Mouse (Mus musculus) WW6 (cell line): ENCODE measurements at regions not wholly inside any gene's neighbourhood (a gene's known extent, or its start where the extent isn't known, plus 50 kb on each side); places are given as distances from the start of the nearest gene placed in this dataset.
"Not testable (repeated sequence)": the region's sequence is repeated elsewhere in the genome, so short reads cannot be mapped to it uniquely, and the experiment has no call there.

Experiments
- DNase-seq: peaks from one replicate; pipeline ENCODE4 v3.0.0-alpha.2; 2013; ENCODE audit warnings: low read depth, low spot score

DNA sequence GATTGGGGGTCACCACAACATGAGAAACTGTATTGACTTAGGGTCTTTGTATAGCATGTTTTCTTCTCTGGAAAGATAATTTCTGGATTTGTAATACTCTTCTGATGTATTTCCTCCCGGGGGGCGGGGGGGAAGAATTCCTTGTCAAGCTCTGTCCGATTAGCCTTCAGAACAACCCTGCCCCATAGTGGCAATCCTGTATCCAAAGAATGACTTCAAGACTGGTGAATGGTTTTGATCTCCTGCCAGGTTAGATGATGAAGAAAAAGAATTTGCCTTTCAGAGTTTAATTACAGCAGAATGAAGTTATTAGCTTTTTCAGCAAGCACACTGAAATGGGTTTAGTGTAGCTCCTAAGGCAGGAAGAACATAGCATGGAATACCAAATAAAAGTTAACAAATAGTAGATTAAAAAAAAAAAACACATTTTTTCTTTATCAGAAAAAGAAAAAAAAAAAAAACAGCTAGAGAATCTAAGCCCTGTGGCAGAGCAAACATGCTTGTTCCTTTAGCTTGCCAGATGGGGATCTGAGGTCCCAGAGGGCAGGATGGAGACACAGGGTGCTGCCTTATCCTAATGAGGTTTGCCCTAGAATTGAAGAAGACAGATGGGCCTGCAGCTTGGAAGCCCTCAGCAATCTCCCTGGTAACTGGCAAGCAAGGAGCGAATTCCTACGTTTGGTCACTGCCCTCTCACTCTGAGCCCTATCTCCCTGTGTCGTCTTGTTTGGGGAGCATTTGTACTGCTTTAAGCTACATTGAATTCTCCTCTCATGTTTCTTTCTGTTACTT lies 280.9 kb upstream of the Gm9972 start:
- no peak for DNase-seq

DNA sequence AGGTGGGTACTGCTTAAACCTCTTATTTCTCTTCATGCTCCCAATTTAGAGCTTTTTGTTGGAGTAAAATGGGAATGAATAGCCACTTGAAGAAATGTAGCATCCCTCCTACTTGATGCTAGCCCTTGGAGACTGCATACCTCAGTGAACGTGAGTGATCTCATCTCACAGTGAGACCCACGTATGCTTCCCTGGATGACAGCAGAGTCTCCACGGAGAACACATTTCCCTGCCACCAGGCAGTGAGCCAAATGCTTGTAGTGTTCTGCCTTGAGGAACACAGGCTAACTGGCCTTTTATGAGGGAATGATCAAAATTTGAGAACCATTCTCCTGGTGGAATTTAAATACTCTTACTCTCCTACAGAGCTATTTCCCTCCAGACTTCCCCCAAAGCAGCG lies 280.1 kb upstream of the Gm9972 start:
- DNase-seq: no peak

DNA sequence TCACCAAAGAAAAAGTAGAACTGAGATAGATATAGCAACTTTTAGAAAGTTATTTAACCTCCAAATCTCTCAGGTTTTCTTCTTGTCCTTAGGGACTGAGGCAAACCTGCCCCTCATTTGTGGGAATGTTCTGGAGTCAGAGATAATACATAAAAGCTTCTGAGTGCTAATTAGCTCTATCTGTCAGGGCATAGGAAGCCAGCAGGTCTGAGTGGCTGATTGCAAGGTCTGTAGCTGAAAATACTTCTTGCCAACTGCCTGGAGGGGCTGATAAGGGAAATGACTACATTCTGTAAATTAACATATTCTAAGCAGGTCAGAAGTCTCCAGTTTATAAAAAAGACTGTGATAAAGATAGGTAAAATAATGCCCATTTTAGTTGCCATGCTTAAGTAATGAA lies 270.3 kb upstream of the Gm9972 start:
- DNase-seq: no peak

DNA sequence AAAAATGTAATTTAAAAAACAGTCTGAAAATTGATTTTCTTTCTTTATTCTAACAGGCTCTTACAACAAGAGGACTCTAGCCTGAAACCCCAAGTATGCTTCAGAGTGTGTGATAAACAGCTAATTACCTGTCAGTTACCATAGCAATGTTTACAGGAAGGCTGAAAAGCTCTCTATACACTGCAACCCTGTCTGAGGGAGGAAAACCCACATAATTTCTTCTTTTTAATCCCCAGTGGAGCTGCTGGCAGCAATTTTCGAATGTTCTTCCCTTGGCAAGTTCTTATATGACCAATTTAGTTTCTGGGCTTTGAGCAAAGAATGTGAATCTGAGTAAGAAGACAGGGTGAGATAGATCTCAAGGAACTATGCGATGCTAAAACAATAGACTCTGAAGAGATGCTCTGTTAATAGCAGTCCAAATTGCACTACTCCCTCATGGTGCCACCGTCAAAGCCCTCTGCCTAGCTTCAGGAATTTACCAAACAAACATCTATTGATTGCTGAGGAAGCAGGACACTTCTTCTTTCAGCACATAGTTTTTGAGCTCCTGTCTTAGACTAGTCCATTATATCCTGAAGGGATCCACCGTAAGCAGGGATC lies 260.4 kb upstream of the Gm9972 start:
- no peak for DNase-seq

DNA sequence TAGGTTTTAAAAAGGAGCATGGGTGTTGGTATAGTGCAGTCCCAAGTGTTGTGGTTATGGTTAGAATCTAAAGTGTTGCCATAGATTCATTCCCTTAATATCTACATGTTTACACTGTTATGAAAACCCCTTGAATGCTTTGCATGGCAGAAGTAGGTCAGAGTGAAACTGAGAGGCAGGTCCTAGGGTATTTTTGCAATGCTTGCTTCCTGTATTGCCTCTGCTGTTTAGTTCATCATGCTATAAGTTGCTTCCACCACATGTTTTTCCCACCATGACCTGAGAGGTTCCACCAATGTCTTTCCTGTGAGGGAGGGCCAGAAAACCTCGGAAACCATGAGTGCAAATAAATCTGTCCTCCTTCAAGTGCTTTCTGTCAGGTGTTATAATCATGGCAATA lies 224.1 kb upstream of the Gm9972 start:
- no peak for DNase-seq

DNA sequence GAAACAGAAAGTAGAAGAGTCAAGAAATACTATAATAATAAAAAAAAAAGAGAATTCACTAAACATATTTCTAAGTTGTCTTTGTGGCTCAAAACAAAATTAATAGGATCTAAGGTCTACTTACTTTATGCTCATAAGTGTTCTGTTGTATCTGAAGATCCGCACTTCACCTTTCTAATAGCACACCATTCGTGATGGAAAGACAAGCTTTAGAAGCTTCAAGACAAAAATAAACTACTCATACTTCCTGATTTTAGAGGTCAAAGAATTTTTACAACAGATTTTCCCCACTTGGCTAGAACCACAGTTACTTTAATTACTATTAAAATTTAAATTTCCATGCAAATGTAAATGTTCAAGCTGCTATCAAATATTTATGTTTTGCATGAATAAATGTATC lies 219.8 kb upstream of the Gm9972 start:
- no peak for DNase-seq

DNA sequence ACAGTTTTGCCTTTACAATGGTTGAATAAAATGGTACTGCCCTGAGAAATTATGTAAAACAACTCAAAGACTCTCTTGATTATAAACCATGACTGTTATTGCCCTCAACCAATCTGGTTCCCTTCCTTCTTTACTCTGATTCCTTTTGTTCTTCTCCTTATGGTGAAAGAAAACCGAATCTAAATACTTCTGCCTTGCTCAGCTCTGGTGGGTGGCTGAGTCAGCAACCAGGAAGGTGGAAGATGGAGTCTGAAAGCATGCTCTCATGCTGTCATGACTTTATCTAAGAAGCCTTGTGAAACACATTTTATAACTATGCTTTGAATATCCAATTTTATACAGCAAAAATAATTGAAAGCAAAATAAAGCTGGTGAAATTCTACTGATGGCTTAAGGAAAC lies 212.7 kb upstream of the Gm9972 start:
- DNase-seq: no peak

DNA sequence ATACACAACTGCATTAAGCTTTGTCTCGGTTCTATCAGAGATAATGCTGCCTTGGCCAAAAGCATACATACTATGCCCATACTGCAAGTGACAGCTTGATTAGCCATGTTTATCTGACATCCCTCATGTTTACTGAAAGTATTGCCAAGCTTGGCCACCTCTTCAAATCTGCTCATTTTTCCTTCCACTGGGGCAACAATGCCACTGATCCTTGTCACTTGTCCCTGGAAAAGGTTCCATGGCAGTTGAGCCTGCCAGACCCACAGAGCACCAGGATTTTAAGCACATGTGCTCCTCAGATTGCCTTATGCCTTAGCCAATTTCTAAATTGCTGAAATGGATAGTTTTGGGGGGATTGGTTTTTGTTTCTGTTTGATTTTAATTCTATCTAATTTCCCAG lies 189.8 kb upstream of the Gm9972 start:
- DNase-seq: no peak

DNA sequence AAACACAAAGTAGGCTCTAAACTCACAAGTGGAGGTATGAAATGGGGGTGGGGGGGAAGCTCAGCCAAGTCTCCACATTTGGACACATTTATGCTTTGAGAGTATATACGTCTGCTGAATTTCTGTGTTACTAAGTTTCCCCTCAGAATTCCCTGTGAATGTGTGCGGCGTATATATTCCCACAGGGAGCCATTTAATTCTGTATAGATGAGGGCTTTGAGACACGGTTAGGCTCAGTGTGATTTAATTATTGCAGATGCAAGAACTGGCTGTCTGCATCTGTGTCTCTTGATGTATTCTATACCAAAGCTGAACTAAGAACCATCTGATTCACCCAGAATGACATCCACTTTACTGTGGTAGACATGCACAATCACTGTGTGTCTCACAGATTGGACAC lies 181.1 kb upstream of the Gm9972 start:
- DNase-seq: no peak

DNA sequence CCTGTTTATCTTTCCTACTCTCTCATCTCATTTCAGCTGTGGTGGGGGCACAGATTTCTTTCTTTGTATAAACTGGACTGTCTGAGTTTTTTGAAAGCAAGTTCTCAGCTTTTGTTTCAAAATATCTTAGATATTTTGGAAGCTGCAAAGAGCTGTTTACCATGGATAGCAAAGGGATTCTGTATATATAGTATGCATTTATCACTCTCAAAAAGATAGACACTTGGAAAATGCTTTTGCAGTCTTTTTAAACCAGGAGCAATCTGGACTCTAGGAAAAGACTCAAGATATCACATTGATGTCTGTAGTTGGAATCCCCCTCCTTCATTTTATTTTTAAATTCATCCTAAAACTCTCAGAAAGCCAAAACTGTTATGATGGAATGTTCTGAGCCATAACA lies 177.9 kb upstream of the Gm9972 start:
- DNase-seq: no peak

DNA sequence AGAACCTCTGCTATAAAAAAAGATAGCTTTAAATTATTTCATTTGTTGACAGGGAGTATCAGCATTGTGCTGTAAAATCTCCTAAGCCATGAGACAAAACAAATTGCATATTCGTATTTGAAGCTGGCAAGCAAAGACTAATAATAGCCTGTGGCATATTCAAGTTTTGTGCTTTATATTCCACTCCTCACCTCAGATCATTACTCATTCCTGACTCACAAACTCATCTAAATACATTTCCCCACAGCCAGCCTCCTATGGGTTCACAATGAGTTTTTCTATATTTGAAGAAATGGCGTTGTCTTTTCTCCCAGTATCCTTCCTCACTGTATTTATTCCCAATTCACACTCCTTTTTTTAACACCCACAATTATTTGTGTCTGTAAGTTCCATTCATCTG lies 161.5 kb upstream of the Gm9972 start:
- no peak for DNase-seq

DNA sequence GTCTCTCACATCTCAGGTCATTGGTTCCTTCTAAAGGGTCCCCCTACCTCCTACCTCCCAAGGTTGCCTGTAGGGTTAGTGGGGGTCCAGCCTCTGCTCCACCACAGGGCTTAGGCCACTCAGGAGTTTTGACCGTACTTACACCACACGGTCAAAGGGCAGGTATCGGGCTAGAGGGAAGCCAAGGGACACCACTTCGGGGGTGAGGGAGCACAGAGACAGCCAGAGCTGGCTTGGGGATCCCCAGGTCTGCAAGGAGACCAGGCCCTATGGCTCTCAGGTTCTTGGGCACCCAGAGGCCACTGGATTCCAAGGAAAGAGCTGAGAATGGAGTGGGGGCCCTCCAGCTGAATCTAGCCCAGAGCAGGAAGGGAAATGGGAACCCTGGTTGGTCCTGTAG lies 135.5 kb upstream of the Gm9972 start:
- no peak for DNase-seq

DNA sequence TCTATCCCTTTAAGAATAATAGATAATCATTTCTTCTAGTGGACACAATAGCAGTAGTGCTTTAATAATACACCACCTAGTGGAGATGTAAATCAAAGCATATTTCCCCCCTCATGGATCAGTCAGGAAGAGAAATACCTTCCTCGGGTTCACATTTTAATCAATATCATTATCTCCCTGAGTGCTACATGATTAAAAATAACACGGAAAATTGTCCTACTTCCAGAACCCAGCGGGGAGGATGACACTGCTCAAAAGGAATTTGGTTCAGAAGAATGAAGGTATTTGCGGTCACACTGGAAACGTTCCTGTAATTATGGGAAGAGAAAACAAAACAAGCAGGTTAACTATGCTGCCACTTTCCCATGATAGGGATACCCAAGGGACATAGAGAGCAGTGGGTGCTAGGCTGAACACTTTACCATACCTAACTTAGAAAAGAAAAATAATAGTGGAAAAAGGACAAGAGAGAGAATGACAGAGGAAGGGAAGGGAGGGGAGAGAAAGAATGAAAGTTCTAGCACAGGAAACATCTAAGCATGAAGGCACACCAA lies 132.0 kb upstream of the Gm9972 start:
- no peak for DNase-seq

DNA sequence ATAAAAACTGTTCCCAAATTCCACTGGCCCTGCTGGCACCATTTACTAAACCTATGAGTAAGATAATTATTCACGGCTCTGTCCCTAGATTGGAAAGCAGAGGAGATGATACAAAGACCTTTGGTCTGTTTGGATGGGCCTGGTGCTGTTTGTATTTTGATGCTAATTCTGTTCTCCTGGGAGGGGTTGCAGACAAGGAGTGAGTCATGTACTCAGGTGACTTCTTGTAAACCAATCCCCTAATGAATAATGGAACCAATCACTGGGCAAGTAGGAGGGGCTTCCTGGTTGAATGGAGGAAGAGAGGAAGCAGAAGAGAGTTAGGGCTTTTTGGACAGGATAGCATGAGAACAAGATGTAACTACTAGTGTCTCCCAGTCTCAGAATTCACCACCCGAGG lies 130.0 kb upstream of the Gm9972 start:
- peak; percentile 14 for DNase-seq

DNA sequence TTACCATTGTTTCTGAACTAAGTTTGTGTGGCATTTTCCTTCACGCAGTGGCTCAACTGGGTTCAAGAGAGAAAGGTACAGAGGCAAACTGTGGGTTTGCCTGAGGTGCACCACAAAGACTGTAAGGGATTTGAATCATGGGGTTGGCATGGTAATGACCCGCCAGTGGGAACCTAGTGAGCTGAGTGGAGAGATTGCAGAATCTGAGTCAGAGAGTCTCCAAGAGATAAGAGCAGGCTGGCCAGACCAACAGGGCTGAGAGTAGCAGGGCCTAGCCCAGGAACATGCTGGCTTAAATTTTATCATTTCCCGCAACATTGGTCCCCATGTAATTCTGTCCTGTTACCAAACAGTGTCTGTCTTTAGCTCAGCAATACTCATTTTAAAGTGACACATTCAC lies 129.5 kb upstream of the Gm9972 start:
- DNase-seq: no peak

DNA sequence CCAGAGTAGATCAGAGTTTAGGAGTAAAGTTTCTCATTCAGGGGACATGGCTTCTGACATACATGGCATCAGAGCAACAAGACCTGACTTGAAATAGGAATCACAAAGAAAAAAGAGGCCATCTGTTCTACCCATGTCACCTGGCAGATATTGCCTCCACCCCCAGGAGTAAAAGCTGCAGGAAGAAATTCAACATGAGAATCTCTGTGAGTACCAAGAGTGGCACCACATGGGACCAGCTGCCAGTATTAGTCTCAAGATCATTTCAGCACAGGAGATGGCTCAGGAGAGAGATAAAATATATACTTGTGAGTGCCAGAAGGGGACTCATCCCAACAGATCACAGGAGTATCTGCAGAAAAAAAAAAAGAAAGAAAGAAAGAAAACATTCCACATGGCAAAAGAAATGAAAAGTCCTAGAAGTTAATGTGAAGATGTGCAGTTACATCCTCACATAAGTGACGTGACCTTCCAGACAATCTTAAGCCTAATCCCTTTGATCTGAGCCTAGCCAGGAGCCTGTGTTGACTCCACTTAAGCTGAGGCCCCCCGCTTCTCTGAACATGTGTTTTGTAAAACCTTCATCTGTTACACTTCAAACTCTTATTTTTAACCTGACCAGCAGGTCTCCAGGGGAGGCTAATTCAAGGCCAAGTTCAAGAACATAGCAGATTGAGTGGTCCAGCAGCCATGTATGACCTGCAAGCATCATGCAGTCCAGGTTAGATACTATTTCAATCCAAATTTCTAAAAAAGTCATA lies 118.9 kb upstream of the Gm9972 start:
- DNase-seq: no peak

DNA sequence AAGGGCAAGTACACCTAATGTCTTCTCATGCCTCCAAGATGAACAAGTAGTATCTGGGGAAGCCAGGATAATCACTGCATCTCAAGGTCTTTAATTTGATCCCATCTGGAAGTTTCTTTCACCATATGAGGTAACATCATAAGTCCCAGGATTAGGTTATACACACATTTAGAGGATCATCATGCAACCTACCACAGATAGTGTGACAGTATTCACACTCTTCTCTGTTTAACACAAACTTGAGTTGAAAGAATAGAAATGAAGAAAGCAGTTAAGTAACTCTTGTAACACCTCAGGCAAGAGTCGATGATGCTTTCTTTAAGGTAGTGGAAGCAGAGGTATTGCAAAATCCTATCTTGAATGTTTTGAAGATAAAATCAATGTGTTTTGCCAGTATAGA lies 116.3 kb upstream of the Gm9972 start:
- DNase-seq: no peak

DNA sequence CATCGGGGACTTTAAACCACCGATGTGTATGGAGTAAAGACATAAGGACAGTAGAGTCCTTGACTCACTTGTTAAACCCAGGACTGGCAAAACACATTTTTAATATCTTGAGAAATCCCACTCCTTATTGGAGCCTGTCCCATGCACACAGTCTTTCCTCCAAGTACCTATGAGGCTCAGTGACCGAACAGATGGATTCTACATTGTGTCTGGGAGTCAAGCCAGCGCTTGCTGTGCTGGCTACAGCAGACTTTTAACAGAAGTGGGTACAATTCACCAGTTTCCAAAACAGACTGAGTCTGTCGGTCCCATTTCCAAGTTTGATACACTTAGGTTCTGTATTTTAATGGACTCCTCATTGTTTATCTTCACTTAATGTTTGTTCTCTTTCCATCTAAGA lies 108.4 kb upstream of the Gm9972 start:
- DNase-seq: no peak

DNA sequence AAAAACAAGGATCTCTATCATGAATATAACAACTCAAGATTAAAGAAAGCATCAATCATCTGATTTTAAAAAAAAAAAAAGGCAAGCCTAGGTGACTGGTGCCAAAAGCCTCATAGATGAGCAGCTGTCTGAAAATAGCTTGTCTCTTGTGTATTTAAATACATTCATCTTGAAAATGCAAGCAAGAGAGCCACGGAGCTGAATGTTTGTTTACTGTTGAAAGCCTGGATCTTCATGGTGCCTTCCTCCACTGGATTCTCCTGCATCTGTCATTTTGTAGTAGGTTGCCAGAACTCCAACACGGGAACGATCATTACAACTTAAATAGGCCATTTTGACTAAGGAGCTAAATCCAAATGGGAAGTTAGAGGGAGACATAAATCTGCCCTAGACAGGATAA lies 106.6 kb upstream of the Gm9972 start:
- no peak for DNase-seq

DNA sequence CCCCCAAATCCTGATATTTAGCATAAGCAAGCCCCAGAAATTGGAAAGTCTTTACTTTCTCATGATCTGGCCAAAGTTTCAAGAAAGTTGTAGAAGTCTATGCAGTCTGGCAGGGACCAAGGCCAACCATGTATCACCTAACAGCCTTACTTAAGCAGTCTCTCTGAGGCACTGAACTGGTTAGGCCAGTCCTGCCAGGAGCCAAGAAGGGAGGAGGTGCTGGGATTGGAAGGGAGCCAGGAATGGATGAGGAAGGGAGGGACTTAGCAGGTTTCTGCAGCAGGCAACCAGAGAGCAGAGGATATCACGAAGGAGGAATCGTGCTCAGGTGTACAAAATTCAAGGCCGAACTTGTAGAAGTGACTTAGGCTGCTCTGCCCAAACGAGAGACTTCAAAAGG lies 96.3 kb upstream of the Gm9972 start:
- DNase-seq: not testable (repeated sequence)

DNA sequence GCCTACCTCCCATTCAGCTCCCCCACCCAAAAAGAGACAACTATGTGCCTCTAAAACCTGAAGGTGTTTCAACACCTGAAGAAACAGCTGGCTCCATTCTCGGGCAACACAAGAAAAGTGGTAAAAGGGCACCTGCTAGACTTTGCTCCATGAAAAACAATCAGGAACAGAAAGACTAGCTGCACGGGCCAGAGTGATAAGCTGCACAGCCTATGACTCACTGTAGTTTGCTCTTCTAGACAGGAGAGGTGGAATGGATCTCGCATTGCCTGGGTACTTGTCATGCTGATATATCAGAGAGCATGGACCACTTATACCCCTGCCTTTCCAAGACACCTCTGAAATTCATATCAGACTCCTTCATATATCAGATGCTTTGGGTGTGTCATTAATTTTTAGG lies 94.0 kb upstream of the Gm9972 start:
- no peak for DNase-seq

DNA sequence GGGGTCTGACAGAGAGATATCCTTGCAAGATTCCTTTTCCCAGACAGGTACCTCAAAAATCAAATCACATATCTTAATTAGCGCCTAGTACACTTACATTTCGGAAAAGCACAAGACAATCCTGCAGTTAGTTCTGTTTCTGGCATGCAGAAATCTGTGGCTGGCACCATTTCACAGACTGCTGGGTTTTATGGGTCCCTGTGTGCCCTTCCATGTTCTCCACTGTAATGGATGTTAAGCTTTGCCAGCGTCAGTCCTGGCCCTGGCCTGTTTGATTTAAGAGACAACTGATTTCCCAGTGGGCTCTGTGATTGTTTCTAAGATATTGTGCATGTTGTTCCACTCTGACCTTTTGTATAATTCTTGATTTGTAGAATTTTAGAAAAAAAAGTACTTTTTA lies 93.3 kb upstream of the Gm9972 start:
- no peak for DNase-seq

DNA sequence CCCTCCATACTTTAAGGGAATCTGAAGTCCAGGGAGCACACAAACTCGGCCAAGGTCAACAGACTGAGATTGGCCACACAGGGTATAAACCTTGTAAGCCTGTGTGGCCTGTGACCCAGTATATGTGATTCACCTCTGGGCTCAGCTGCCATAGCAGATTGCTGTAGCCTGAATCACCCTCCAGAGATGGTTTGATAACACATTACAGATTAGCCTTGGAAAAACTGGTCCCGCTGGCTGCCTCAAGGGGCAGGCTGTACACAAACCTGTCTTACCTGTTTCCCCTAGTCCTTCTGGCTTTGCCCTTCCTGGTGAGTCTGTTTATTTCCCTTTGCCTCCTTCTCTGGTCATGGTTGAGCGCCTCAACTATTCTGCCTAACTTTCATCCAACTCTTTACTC lies 91.0 kb upstream of the Gm9972 start:
- no peak for DNase-seq
